Mouse (Mus musculus): ENCODE measurements at regions not wholly inside any gene's neighbourhood (a gene's known extent, or its start where the extent isn't known, plus 50 kb on each side); places are given as distances from the start of the nearest gene placed in this dataset.
A peak's percentile ranks its signal among the peaks of the same experiment; 100 is the strongest.
"Not testable (repeated sequence)": the region's sequence is repeated elsewhere in the genome, so short reads cannot be mapped to it uniquely, and the experiment has no call there.

DNA sequence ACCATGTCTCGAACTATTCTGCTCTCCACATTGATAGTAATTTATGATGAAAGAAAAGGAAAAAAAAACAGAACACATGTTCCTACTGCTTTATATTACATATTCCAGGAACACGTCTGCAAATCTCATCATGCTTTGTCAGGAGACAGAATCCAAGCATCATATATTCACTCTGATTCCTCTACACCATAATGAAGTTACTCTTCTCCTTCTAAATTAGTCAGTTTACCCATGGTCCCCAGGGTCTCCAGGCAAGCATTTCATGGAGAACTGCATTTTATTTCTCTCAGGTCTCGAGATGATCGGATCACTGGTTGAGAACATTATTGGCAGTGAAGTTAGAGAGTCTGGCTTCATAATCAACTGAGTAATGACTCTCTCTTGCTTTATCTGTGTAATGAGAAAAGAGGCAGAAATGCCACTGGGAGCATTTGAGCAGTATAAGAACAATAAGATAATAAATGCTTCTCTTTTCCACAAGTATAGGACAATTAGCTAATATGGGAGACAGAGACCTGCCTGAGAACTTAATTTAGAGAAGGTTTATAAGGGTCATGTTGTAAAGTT lies 97.8 kb upstream of the Prl start:
- Histone ChIP-seq H3K9me3 (ENCODE audit: control insufficient read depth, low read length) (no peaks in the 10 kb centered on the region), H3K27ac (replicated peaks; ENCODE audit: low read depth, low read length) (no peak overlapping the region), H3K27me3 (ENCODE audit: control insufficient read depth, insufficient read depth, low read length) (no peaks in the 10 kb centered on the region), H3K4me1 (ENCODE audit: control insufficient read depth, insufficient read depth, low read length) (no peaks in the 10 kb centered on the region), H3K4me3 (replicated peaks; ENCODE audit: low read depth, low read length) (no peak overlapping the region), H3K4me2 (ENCODE audit: low read length) (no peak overlapping the region), H3K9ac (replicated peaks; ENCODE audit: low read length) (no peak overlapping the region), H3K36me3 (ENCODE audit: control insufficient read depth, insufficient read depth, low read length) (no peaks in the 10 kb centered on the region)
- no peak for ATAC-seq (ENCODE audit: low FRiP score, low TSS enrichment)
- 77% methylated on average over 4 of the region's 4 CpGs for WGBS
- DNase-seq, result peak; percentile 9

DNA sequence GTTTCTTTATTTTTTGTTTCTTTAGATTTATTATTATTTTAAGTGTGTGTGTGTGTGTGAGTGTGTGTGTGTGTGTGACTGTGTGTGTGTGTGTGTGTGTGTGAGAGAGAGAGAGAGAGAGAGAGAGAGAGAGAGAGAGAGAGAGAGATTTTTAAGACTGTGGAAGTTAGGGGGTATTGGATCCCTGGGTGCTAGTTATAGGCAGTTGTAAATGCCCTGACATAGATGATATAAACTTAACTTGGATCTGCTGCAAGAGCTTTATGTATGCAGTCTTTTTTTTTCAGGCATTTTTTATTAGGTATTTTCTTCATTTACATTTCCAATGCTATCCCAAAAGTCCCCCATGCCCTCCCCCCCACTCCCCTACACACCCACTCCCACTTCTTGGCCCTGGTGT lies 96.8 kb upstream of the Prl start:
- not testable (repeated sequence) for H3K36me3 ChIP-seq (ENCODE audit: control insufficient read depth, insufficient read depth, low read length); H3K4me2 ChIP-seq (ENCODE audit: low read length); ATAC-seq (ENCODE audit: low FRiP score, low TSS enrichment); H3K4me1 ChIP-seq (ENCODE audit: control insufficient read depth, insufficient read depth, low read length); H3K27me3 ChIP-seq (ENCODE audit: control insufficient read depth, insufficient read depth, low read length); H3K9ac ChIP-seq (replicated peaks; ENCODE audit: low read length); DNase-seq; H3K9me3 ChIP-seq (ENCODE audit: control insufficient read depth, low read length); H3K4me3 ChIP-seq (replicated peaks; ENCODE audit: low read depth, low read length); H3K27ac ChIP-seq (replicated peaks; ENCODE audit: low read depth, low read length)

DNA sequence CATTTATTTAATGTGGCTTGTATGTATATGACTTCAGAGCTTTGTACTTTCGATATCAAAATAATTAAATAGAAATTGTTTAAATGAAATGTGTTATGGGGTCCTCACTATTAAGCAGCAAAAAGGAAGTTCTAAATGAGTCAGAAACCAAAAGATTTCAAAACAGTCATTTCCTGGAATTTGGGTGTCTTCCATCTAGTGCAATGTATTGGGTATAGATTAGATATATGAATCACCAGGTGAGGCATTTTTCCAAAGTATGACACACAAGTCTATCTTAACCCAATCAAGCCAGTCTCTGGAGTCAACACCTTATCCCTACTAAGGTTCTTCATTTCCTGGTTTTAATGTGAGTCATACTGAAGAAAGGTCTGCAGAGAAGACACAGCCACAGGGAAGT lies 81.3 kb upstream of the Prl start:
- H3K9me3 ChIP-seq (ENCODE audit: control insufficient read depth, low read length), result no peaks in the 10 kb centered on the region
- 97% methylated on average over 1 of the region's 1 CpGs for WGBS
- no peaks in the 10 kb centered on the region for H3K27me3 ChIP-seq (ENCODE audit: control insufficient read depth, insufficient read depth, low read length)
- no peak overlapping the region for H3K27ac ChIP-seq (replicated peaks; ENCODE audit: low read depth, low read length)
- no peak for DNase-seq
- H3K4me1 ChIP-seq (ENCODE audit: control insufficient read depth, insufficient read depth, low read length), result no peaks in the 10 kb centered on the region
- no peak overlapping the region for H3K4me2 ChIP-seq (ENCODE audit: low read length)
- H3K4me3 ChIP-seq (replicated peaks; ENCODE audit: low read depth, low read length), result no peak overlapping the region
- H3K36me3 ChIP-seq (ENCODE audit: control insufficient read depth, insufficient read depth, low read length), result no peaks in the 10 kb centered on the region
- H3K9ac ChIP-seq (replicated peaks; ENCODE audit: low read length), result no peak overlapping the region
- no peak for ATAC-seq (ENCODE audit: low FRiP score, low TSS enrichment)

DNA sequence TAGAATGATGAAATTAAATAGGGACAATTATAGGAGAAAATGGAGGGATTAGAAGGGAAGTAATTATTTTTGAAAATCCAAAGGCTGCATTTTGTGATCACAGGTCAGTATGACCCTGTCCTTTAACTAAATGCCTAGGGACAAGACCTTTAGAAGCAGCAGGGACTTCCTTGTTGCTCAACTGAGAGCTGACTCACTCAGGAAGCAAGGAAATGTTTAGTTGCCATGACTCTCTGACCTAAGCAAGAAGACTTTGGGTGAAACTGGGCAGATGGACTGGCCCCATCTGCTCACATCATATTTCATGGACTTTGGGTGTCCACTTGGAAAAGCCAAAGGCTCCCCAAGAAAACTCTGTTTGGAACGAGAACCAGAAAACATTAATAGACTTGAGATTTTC lies 76.9 kb upstream of the Prl start:
- no peak overlapping the region for H3K9ac ChIP-seq (replicated peaks; ENCODE audit: low read length)
- ATAC-seq (ENCODE audit: low FRiP score, low TSS enrichment), result no peak
- no peaks in the 10 kb centered on the region for H3K27me3 ChIP-seq (ENCODE audit: control insufficient read depth, insufficient read depth, low read length)
- H3K4me2 ChIP-seq (ENCODE audit: low read length), result no peak overlapping the region
- no peaks in the 10 kb centered on the region for H3K9me3 ChIP-seq (ENCODE audit: control insufficient read depth, low read length)
- 97% methylated on average over 1 of the region's 1 CpGs for WGBS
- DNase-seq, result no peak
- no peak overlapping the region for H3K27ac ChIP-seq (replicated peaks; ENCODE audit: low read depth, low read length)
- no peak overlapping the region for H3K4me3 ChIP-seq (replicated peaks; ENCODE audit: low read depth, low read length)
- H3K4me1 ChIP-seq (ENCODE audit: control insufficient read depth, insufficient read depth, low read length), result no peaks in the 10 kb centered on the region
- no peaks in the 10 kb centered on the region for H3K36me3 ChIP-seq (ENCODE audit: control insufficient read depth, insufficient read depth, low read length)

All from midbrain, embryonic 14.5 days (tissue).